Mouse (Mus musculus): ENCODE data around the gene Gm17657.

Gene Gm17657

GRCm38 (mm10) chr17:29549543-29550428 is at the start of gene Gm17657, which contains the start of gene Tbc1d22b:
TSS of gene Gm17657 (minus strand) at chr17:29549638.
TSS of gene Tbc1d22b (plus strand) at chr17:29549785.
- DNase-seq (ENCODE audit: low spot score), result peak; percentile 86

GRCm38 (mm10) chr17:29599051-29599450 is 49.6 kb upstream of the Gm17657 start:
- no peak for DNase-seq (ENCODE audit: low spot score)

- no peak for DNase-seq (ENCODE audit: low spot score)
Measured at GRCm38 (mm10) chr17:29596771-29597132, 47.3 kb upstream of the Gm17657 start.

- DNase-seq (ENCODE audit: low spot score), result no peak
Measured at GRCm38 (mm10) chr17:29595891-29596770, 46.7 kb upstream of the Gm17657 start.

GRCm38 (mm10) chr17:29589221-29589898 is 39.9 kb upstream of the Gm17657 start:
- DNase-seq (ENCODE audit: low spot score), result no peak

GRCm38 (mm10) chr17:29586921-29587320 is 37.5 kb upstream of the Gm17657 start:
- DNase-seq (ENCODE audit: low spot score), result no peak

- no peak for DNase-seq (ENCODE audit: low spot score)
Measured at GRCm38 (mm10) chr17:29585446-29585845, 36.0 kb upstream of the Gm17657 start.

GRCm38 (mm10) chr17:29584737-29585136 is 35.3 kb upstream of the Gm17657 start:
- no peak for DNase-seq (ENCODE audit: low spot score)

GRCm38 (mm10) chr17:29584306-29584705 is 34.9 kb upstream of the Gm17657 start:
- no peak for DNase-seq (ENCODE audit: low spot score)

- DNase-seq (ENCODE audit: low spot score), result no peak
Measured at GRCm38 (mm10) chr17:29583569-29583968, 34.1 kb upstream of the Gm17657 start.

GRCm38 (mm10) chr17:29579579-29580126 is 30.2 kb upstream of the Gm17657 start:
- DNase-seq (ENCODE audit: low spot score), result no peak

GRCm38 (mm10) chr17:29569831-29570230 is 20.4 kb upstream of the Gm17657 start:
- no peak for DNase-seq (ENCODE audit: low spot score)

- DNase-seq (ENCODE audit: low spot score), result no peak
Measured at GRCm38 (mm10) chr17:29568435-29568834, 19.0 kb upstream of the Gm17657 start.

GRCm38 (mm10) chr17:29565521-29565920 is 16.1 kb upstream of the Gm17657 start:
- no peak for DNase-seq (ENCODE audit: low spot score)

- no peak for DNase-seq (ENCODE audit: low spot score)
Measured at GRCm38 (mm10) chr17:29558476-29558875, 9.0 kb upstream of the Gm17657 start.

GRCm38 (mm10) chr17:29556893-29557292 is 7.5 kb upstream of the Gm17657 start:
- DNase-seq (ENCODE audit: low spot score), result no peak

- DNase-seq (ENCODE audit: low spot score), result no peak
Measured at GRCm38 (mm10) chr17:29556456-29556855, 7.0 kb upstream of the Gm17657 start.

- DNase-seq (ENCODE audit: low spot score), result no peak
Measured at GRCm38 (mm10) chr17:29554176-29554575, 4.7 kb upstream of the Gm17657 start.

GRCm38 (mm10) chr17:29552162-29552732 is 2.8 kb upstream of the Gm17657 start, which contains the start of gene Tmem217:
TSS of gene Tmem217 (minus strand) at chr17:29552385.
- DNase-seq (ENCODE audit: low spot score), result no peak

GRCm38 (mm10) chr17:29551019-29551418 is 1.6 kb upstream of the Gm17657 start:
- DNase-seq (ENCODE audit: low spot score), result no peak

- DNase-seq (ENCODE audit: low spot score), result no peak
Measured at GRCm38 (mm10) chr17:29548994-29549393, 444 bp downstream of the Gm17657 start.
